Mouse (Mus musculus) hindbrain, embryonic 16.5 days (tissue): ENCODE measurements around the gene Nwd2. TPM values are rescaled to one million over a fixed set of nuclear protein-coding genes. Genes with fewer than 3 reads are reported as not detected.

Experiments used
- ATAC-seq: fragments of 200-750 bp; cut with Nextera tagmentation; 2 replicates; pipeline ENCODE4 v1.8.0; 2017; ENCODE audit warnings: moderate TSS enrichment, moderate library complexity
- H3K27ac ChIP-seq: fragments of 300-500 bp; sonication (generic); 2 replicates; pipeline ENCODE4 v1.5.1; 2014; ENCODE audit warnings: low read depth, mild to moderate bottlenecking, control low read depth, low read length, moderate library complexity
- H3K27me3 ChIP-seq: fragments of 300-500 bp; sonication (generic); replicated peaks from 2 replicates; pipeline ENCODE4 v1.6.1; 2014; ENCODE audit warnings: low read length; ENCODE audit not compliant: control insufficient read depth, insufficient read depth
- H3K36me3 ChIP-seq: fragments of 300-500 bp; sonication (generic); 2 replicates; pipeline ENCODE4 v1.6.1; 2014; ENCODE audit warnings: mild to moderate bottlenecking, low read length, moderate library complexity, mixed read lengths; ENCODE audit not compliant: control insufficient read depth, insufficient read depth
- H3K4me1 ChIP-seq: fragments of 300-500 bp; sonication (generic); 2 replicates; pipeline ENCODE4 v1.6.1; 2014; ENCODE audit warnings: low read depth, low read length; ENCODE audit not compliant: control insufficient read depth, insufficient read depth
- H3K4me2 ChIP-seq: fragments of 300-500 bp; sonication (generic); 2 replicates; pipeline ENCODE4 v1.6.1; 2014; ENCODE audit warnings: mild to moderate bottlenecking, low read length, control low read depth, moderate library complexity
- H3K4me3 ChIP-seq: fragments of 300-500 bp; sonication (generic); 2 replicates; pipeline ENCODE4 v1.5.1; 2014; ENCODE audit warnings: mild to moderate bottlenecking, low read length, control low read depth, moderate library complexity
- H3K9ac ChIP-seq: fragments of 300-500 bp; sonication (generic); 2 replicates; pipeline ENCODE4 v1.6.1; 2014; ENCODE audit warnings: low read depth, mild to moderate bottlenecking, control low read depth, low read length, moderate library complexity
- H3K9me3 ChIP-seq: fragments of 300-500 bp; sonication (generic); 2 replicates; pipeline ENCODE4 v1.6.1; 2014; ENCODE audit warnings: mild to moderate bottlenecking, low read length, moderate library complexity; ENCODE audit not compliant: control insufficient read depth
- WGBS: fragments of 180-500 bp; shearing (Covaris S2); extraction: QIAGEN DNeasy Blood & Tissue Kit; methylation state at CpG from one replicate; pipeline ENCODE4 v1.1.7; 2014; 5-methylcytosine and 5-hydroxymethylcytosine counted together
- polyA plus RNA-seq: library from polyadenylated mRNA; unstranded; fragments of >200 nt; fragmentation: Nextera tagmentation; extraction: Ambion mirVana; gene quantifications from 2 replicates; pipeline ENCODE4 v1.2.1, GENCODE M21; 2015

Nwd2 gene
- polyA plus RNA-seq, 1 experiment from 2014 or later, result 12.1 TPM

GRCm38 (mm10) chr5:63819519-63819918 lies 170.6 kb downstream of the Nwd2 start:
- Histone ChIP-seq H3K27me3 (no peaks in the 10 kb centered on the region), H3K4me3 (no peak overlapping the region), H3K4me2 (no peak overlapping the region), H3K27ac (no peak overlapping the region), H3K9me3 (no peaks in the 10 kb centered on the region), H3K4me1 (no peaks in the 10 kb centered on the region), H3K36me3 (no peaks in the 10 kb centered on the region), H3K9ac (no peak overlapping the region)
- WGBS, result 83% methylated on average over 6 of the region's 6 CpGs
- ATAC-seq, result no peak

GRCm38 (mm10) chr5:63821176-63821575 lies 172.3 kb downstream of the Nwd2 start:
- no peak for ATAC-seq
- 92% methylated on average over 5 of the region's 5 CpGs for WGBS
- no peaks in the 10 kb centered on the region for H3K36me3 ChIP-seq

GRCm38 (mm10) chr5:63821860-63822259 lies 173.0 kb downstream of the Nwd2 start:
- Histone ChIP-seq H3K4me1 (no peaks in the 10 kb centered on the region), H3K4me2 (no peak overlapping the region), H3K27me3 (no peaks in the 10 kb centered on the region), H3K9ac (no peak overlapping the region), H3K9me3 (no peaks in the 10 kb centered on the region), H3K4me3 (no peak overlapping the region), H3K36me3 (no peaks in the 10 kb centered on the region), H3K27ac (no peak overlapping the region)
- 82% methylated on average over 8 of the region's 8 CpGs for WGBS
- ATAC-seq, result no peak

More at GRCm38 (mm10) chr5:63821176-63821575, 172.3 kb downstream of the Nwd2 start:
- Histone ChIP-seq H3K4me2 (no peak overlapping the region), H3K27ac (no peak overlapping the region), H3K27me3 (no peaks in the 10 kb centered on the region), H3K4me1 (no peaks in the 10 kb centered on the region), H3K4me3 (no peak overlapping the region), H3K9ac (no peak overlapping the region), H3K9me3 (no peaks in the 10 kb centered on the region)

- Histone ChIP-seq H3K9ac (no peak overlapping the region), H3K27me3 (no peaks in the 10 kb centered on the region), H3K4me2 (no peak overlapping the region), H3K4me3 (no peak overlapping the region), H3K9me3 (no peaks in the 10 kb centered on the region), H3K36me3 (no peaks in the 10 kb centered on the region), H3K27ac (no peak overlapping the region), H3K4me1 (no peaks in the 10 kb centered on the region)
- no peak for ATAC-seq
- WGBS, result 76% methylated on average over 10 of the region's 10 CpGs
Measured at GRCm38 (mm10) chr5:63823362-63824332, 174.7 kb downstream of the Nwd2 start.

GRCm38 (mm10) chr5:63824599-63825350 lies 175.9 kb downstream of the Nwd2 start:
- Histone ChIP-seq H3K4me2 (no peak overlapping the region), H3K27ac (no peak overlapping the region), H3K9me3 (no peaks in the 10 kb centered on the region), H3K36me3 (no peaks in the 10 kb centered on the region), H3K4me3 (no peak overlapping the region), H3K4me1 (no peaks in the 10 kb centered on the region), H3K27me3 (no peaks in the 10 kb centered on the region), H3K9ac (no peak overlapping the region)
- no peak for ATAC-seq
- 85% methylated on average over 8 of the region's 8 CpGs for WGBS

GRCm38 (mm10) chr5:63825881-63826280 lies 177.0 kb downstream of the Nwd2 start:
- H3K4me1 ChIP-seq, result no peaks in the 10 kb centered on the region

GRCm38 (mm10) chr5:63827006-63827405 lies 178.1 kb downstream of the Nwd2 start:
- Histone ChIP-seq H3K27me3 (no peaks in the 10 kb centered on the region), H3K4me3 (no peak overlapping the region), H3K36me3 (no peaks in the 10 kb centered on the region), H3K4me1 (no peaks in the 10 kb centered on the region), H3K9me3 (no peaks in the 10 kb centered on the region), H3K4me2 (no peak overlapping the region), H3K27ac (no peak overlapping the region), H3K9ac (no peak overlapping the region)
- no peak for ATAC-seq
- WGBS, result 71% methylated on average over 6 of the region's 6 CpGs

More at GRCm38 (mm10) chr5:63825881-63826280, 177.0 kb downstream of the Nwd2 start:
- no peak overlapping the region for H3K4me3 ChIP-seq
- no peaks in the 10 kb centered on the region for H3K27me3 ChIP-seq
- no peaks in the 10 kb centered on the region for H3K36me3 ChIP-seq
- H3K27ac ChIP-seq, result no peak overlapping the region
- H3K9ac ChIP-seq, result no peak overlapping the region
- ATAC-seq, result no peak
- no peaks in the 10 kb centered on the region for H3K9me3 ChIP-seq
- WGBS, result 80% methylated on average over 5 of the region's 5 CpGs
- H3K4me2 ChIP-seq, result no peak overlapping the region

- 53% methylated on average over 5 of the region's 5 CpGs for whole genome bisulfite sequencing
- H3K36me3 ChIP-seq, result no peaks in the 10 kb centered on the region
- H3K4me2 ChIP-seq, result no peak overlapping the region
- no peaks in the 10 kb centered on the region for H3K9me3 ChIP-seq
- H3K4me1 ChIP-seq, result no peaks in the 10 kb centered on the region
- H3K4me3 ChIP-seq, result no peak overlapping the region
- no peaks in the 10 kb centered on the region for H3K27me3 ChIP-seq
- no peak overlapping the region for H3K27ac ChIP-seq
- ATAC-seq, result no peak
- no peak overlapping the region for H3K9ac ChIP-seq
Measured at GRCm38 (mm10) chr5:63827415-63828053, 178.6 kb downstream of the Nwd2 start.
